Mouse (Mus musculus) heart, embryonic 12.5 days (tissue): ENCODE measurements at regions not wholly inside any gene's neighbourhood (a gene's known extent, or its start where the extent isn't known, plus 50 kb on each side); places are given as distances from the start of the nearest gene placed in this dataset.

Experiments used
- ATAC-seq: fragments of 200-750 bp; cut with Nextera tagmentation; 2 replicates; pipeline ENCODE4 v1.8.0; 2017; ENCODE audit warnings: moderate TSS enrichment, moderate library complexity; ENCODE audit not compliant: insufficient number of reproducible peaks, low FRiP score
- H3K27ac ChIP-seq: fragments of 300-500 bp; sonication (generic); 2 replicates; pipeline ENCODE4 v1.5.1; 2016; ENCODE audit warnings: mild to moderate bottlenecking, moderate library complexity; ENCODE audit not compliant: poor library complexity, severe bottlenecking
- H3K27me3 ChIP-seq: fragments of 300-500 bp; sonication (generic); replicated peaks from 2 replicates; pipeline ENCODE4 v1.6.1; 2016; ENCODE audit warnings: mild to moderate bottlenecking, moderate library complexity
- H3K36me3 ChIP-seq: fragments of 300-500 bp; sonication (generic); 2 replicates; pipeline ENCODE4 v1.6.1; 2016; ENCODE audit warnings: mild to moderate bottlenecking, moderate library complexity
- H3K4me1 ChIP-seq: fragments of 300-500 bp; sonication (generic); replicated peaks from 2 replicates; pipeline ENCODE4 v1.6.1; 2016; ENCODE audit warnings: mild to moderate bottlenecking
- H3K4me2 ChIP-seq: fragments of 300-500 bp; sonication (generic); 2 replicates; pipeline ENCODE4 v1.6.1; 2016; ENCODE audit warnings: mild to moderate bottlenecking, moderate library complexity
- H3K4me3 ChIP-seq: fragments of 300-500 bp; sonication (generic); 2 replicates; pipeline ENCODE4 v1.5.1; 2016; ENCODE audit warnings: mild to moderate bottlenecking
- H3K9ac ChIP-seq: fragments of 300-500 bp; sonication (generic); 2 replicates; pipeline ENCODE4 v1.6.1; 2016; ENCODE audit warnings: mild to moderate bottlenecking, moderate library complexity
- H3K9me3 ChIP-seq: fragments of 300-500 bp; sonication (generic); replicated peaks from 2 replicates; pipeline ENCODE4 v1.6.1; 2016; ENCODE audit warnings: mild to moderate bottlenecking, moderate library complexity
- WGBS: fragments of 180-500 bp; shearing (Covaris S2); methylation state at CpG from one replicate; pipeline ENCODE4 v1.1.7; 2016; 5-methylcytosine and 5-hydroxymethylcytosine counted together

DNA sequence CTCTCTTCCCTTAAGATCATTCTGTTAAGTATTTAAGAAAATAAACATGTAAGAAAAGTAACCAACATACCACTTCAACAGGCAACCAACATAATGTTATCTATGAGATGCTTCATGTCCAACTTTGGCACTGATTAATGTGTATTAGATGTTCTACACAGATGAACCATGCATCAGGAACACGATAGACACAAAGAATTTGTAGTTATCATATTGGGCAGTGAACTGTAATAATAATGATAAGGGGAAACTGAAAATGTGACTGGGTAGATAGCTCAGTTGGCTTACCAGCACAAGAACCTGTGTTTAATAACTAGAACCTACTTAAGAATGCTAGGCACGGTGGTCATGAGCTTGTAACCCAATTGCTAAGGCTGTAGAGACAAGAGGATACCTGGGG is 107.0 kb upstream of the Gpr139 start:
- Histone ChIP-seq H3K4me2 (no peak overlapping the region), H3K4me3 (no peak overlapping the region), H3K36me3 (no peaks in the 10 kb centered on the region), H3K27ac (no peak overlapping the region), H3K9me3 (no peaks in the 10 kb centered on the region), H3K27me3 (no peaks in the 10 kb centered on the region), H3K4me1 (no peaks in the 10 kb centered on the region), H3K9ac (no peak overlapping the region)
- WGBS = 62% methylated on average over 2 of the region's 2 CpGs
- no peak for ATAC-seq

DNA sequence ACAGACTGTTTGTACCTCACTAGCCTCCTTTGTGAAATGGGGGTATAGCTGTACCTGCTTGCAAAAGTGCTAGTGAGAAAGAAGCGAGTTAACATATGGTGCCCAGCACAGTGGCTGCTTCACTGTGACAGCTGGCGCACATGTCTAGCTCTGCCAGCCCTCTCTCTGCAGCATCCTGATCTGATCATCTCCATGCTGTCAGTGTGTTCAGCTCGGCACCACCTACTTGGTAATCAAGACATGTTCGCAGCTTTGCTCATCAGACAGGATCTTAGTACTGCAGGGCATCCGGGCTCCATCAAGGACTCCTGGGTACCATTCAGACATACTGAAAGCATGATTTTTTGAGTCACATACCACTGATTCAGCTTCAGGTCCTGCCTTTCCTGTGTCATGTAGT is 100.9 kb upstream of the Gpr139 start:
- WGBS = 77% methylated on average over 5 of the region's 5 CpGs
- H3K9ac ChIP-seq = no peak overlapping the region
- H3K4me2 ChIP-seq = no peak overlapping the region
- no peaks in the 10 kb centered on the region for H3K36me3 ChIP-seq
- ATAC-seq = no peak
- no peak overlapping the region for H3K4me3 ChIP-seq
- H3K9me3 ChIP-seq = no peaks in the 10 kb centered on the region
- H3K27ac ChIP-seq = no peak overlapping the region
- no peaks in the 10 kb centered on the region for H3K4me1 ChIP-seq
- H3K27me3 ChIP-seq = no peaks in the 10 kb centered on the region

DNA sequence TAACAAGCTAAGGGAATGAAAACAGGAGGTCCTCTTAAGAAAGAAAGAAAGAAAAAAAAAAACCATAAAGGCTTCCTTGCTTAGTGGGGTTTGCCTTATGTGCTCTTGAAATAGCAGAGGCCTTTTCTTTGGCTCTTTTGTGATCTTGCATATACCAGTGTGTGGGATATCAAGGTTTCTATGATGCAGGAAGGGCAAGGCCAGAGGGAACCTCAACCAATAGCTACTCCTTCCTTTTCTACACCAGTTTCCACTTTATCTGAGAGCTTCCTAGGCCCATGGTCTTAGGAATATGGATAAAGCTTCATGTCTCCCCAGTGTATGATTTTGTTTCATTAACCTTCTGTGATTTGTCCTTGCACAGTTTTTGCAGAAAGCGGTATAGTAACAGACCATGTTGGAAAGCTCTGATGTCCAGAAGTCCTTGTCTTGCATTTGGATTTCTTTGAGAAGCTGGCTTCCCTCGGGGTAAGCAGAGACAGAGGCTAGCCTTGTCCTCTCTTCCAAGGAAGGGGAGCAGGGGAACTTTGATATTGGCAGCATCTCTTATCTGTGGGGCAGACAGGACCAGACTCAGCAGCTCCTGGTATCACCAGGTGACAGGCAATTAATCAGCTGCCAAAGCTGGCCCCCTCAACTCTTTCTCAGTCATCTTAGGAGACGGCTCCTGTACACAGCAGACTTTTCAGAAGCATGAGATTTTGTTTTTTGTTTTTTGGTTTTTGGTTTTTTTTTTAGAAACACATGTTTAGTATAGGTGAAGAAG is 95.7 kb upstream of the Gpr139 start:
- no peak overlapping the region for H3K4me2 ChIP-seq
- ATAC-seq = no peak
- H3K27me3 ChIP-seq = no peaks in the 10 kb centered on the region
- no peak overlapping the region for H3K27ac ChIP-seq
- 43% methylated on average over 3 of the region's 3 CpGs for WGBS
- H3K36me3 ChIP-seq = no peaks in the 10 kb centered on the region
- H3K9ac ChIP-seq = no peak overlapping the region
- no peak overlapping the region for H3K4me3 ChIP-seq
- no peaks in the 10 kb centered on the region for H3K4me1 ChIP-seq
- no peaks in the 10 kb centered on the region; the same call in 1 of the 2 replicates for H3K9me3 ChIP-seq

DNA sequence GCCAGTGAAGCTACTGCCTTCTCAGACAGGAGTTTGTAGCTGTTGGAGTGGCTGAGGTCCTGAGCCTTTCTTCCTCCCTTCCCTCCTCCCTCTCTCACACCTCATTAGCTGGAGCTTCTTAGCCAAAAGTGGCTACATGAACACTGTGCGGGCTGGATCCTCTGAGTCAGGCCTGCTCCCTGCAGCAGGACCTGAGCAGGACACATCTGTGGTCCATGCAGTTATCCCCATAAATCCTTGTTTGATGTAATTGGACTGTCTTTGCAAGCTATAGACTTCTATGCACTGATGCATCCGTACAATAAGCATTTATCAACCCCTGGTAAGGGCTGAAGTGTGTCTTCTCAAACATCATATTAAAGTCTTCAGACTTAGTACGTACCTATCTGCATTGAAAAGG is 88.2 kb upstream of the Gpr139 start:
- Histone ChIP-seq H3K27ac (no peak overlapping the region), H3K9me3 (no peaks in the 10 kb centered on the region; the same call in 1 of the 2 replicates), H3K4me3 (no peak overlapping the region), H3K9ac (no peak overlapping the region), H3K36me3 (no peaks in the 10 kb centered on the region), H3K27me3 (no peaks in the 10 kb centered on the region), H3K4me1 (no peaks in the 10 kb centered on the region), H3K4me2 (no peak overlapping the region)
- WGBS = 60% methylated on average over 3 of the region's 3 CpGs
- no peak for ATAC-seq

DNA sequence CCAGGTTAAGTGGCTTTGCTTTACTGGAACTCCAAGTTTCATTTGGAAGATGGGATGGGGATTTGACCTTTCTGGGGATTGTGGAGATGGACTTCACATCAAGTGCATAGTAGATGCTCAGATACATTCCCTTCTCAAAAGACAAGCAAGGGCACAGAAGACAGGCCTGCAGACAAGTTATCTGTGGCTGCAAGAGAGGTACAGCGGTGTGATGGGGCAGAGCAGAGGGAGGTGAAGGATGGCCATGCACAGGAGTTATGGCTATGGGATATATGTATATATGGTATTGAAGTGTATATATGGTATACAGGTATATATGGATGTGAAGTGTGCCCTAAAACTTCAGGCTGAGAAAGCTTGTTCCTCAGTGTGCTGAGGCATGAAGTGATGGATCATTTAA is 87.0 kb upstream of the Gpr139 start:
- Histone ChIP-seq H3K4me3 (no peak overlapping the region), H3K36me3 (no peaks in the 10 kb centered on the region), H3K27ac (no peak overlapping the region), H3K27me3 (no peaks in the 10 kb centered on the region), H3K9me3 (no peaks in the 10 kb centered on the region), H3K4me1 (no peaks in the 10 kb centered on the region), H3K9ac (no peak overlapping the region), H3K4me2 (no peak overlapping the region)
- no peak for ATAC-seq
- 79% methylated on average over 1 of the region's 1 CpGs for WGBS

DNA sequence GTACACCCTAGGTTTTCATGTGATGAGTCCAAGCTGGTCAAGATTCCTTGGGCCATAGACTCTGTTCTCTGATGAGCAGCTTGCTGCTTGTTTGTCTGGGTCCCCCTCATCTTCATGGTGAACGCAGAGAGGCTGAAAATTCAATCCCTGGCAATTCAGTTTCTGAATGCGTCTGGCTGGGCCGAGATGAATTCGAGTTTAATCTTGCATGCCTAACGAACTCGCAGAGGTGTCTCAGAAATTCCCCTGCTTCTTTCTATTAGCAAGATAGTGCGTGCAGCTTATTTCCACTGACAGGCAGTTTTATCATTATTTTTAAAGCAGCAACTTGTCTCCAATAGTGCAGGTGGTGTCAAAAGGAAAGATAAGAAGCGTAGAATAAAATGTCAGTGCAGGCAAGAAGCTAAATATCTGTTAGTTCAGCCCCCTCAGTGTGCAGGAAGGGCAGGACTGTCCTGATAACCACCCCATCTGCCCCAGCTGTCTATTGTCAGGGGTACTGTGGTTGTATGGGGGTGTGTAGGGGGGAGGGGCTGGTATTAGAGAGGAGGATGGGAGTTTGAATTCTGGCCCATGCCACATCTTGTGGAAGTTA is 86.5 kb upstream of the Gpr139 start:
- WGBS = 50% methylated on average over 8 of the region's 8 CpGs
- Histone ChIP-seq H3K27me3 (no peaks in the 10 kb centered on the region), H3K27ac (no peak overlapping the region), H3K4me1 (no peaks in the 10 kb centered on the region), H3K9ac (no peak overlapping the region), H3K9me3 (no peaks in the 10 kb centered on the region), H3K36me3 (no peaks in the 10 kb centered on the region), H3K4me3 (no peak overlapping the region), H3K4me2 (no peak overlapping the region)
- ATAC-seq = peak; percentile 72; the same call in 1 of the 2 replicates

DNA sequence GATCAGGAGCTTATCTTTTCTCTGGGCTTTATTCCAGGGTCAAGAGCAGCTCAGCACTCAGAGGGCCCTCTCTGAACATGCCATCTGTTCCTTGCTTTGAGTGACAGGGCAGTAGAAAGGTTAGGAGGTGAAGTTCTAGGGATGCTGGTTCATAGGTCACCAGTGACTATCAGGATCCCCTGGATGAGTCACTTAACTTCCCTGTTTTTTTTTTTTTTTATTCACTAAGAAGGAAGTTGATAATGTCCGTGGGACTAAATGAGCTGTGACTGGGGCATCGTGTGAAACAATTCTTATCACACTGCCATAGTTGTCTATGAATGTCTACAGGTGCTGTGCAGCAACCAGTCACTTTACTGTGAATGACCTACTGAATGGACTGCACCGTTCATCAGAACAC is 73.8 kb upstream of the Gpr139 start:
- Histone ChIP-seq H3K4me2 (no peak overlapping the region), H3K4me3 (no peak overlapping the region), H3K36me3 (no peaks in the 10 kb centered on the region), H3K9ac (no peak overlapping the region), H3K27me3 (no peaks in the 10 kb centered on the region), H3K9me3 (0 out of 2 replicates have a peak, but pooled peaks cover 2% of the 10 kb centered on the region), H3K4me1 (no peaks in the 10 kb centered on the region), H3K27ac (no peak overlapping the region)
- no peak for ATAC-seq
- WGBS = 53% methylated on average over 3 of the region's 3 CpGs

DNA sequence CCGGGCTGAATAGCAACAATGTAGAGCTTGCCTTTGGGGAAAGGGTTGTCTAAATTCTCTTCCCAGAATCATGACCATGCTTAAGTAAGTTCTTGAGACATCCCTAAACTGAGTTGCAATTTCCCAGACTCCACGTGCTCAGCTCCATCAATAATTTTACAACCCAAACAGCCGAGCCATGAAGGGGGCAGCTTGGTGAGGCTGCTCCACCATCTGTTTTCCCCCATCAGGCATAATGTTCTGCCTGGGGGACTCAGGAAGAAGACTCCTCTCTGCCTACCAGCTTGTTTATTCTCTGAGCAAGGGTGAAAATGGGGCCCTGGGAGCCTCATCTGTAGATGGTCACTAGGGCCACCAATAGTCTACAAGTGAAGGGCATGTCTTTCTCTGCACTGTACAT is 72.5 kb upstream of the Gpr139 start:
- Histone ChIP-seq H3K36me3 (no peaks in the 10 kb centered on the region), H3K4me3 (no peak overlapping the region), H3K27me3 (no peaks in the 10 kb centered on the region), H3K4me1 (no peaks in the 10 kb centered on the region), H3K9me3 (0 out of 2 replicates have a peak, but pooled peaks cover 2% of the 10 kb centered on the region), H3K9ac (no peak overlapping the region), H3K27ac (no peak overlapping the region), H3K4me2 (no peak overlapping the region)
- no peak for ATAC-seq
- WGBS = 73% methylated on average over 3 of the region's 3 CpGs

DNA sequence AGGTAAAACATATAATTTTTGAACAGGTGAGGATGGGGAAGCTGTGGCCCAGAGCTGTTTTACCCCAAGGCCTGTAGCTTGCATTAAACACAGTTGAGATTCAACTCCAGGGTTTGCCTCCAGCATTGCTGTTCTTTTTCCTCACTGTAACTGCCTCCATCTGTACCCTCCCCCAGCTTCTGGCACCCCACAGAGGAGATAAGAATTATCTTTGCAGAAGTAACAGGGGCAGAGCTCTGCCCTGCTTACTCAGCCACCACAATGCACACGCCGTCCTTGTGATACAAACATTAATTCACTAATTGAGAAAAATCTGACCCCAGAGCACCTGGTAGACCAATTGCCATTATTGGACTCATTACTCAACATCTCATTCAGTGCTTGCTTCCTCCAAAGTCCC is 68.3 kb upstream of the Gpr139 start:
- Histone ChIP-seq H3K4me1 (no peaks in the 10 kb centered on the region), H3K4me3 (no peak overlapping the region), H3K4me2 (no peak overlapping the region), H3K27ac (no peak overlapping the region), H3K9me3 (no peaks in the 10 kb centered on the region), H3K36me3 (no peaks in the 10 kb centered on the region), H3K9ac (no peak overlapping the region), H3K27me3 (no peaks in the 10 kb centered on the region)
- WGBS = 12% methylated on average over 2 of the region's 2 CpGs
- ATAC-seq = no peak

DNA sequence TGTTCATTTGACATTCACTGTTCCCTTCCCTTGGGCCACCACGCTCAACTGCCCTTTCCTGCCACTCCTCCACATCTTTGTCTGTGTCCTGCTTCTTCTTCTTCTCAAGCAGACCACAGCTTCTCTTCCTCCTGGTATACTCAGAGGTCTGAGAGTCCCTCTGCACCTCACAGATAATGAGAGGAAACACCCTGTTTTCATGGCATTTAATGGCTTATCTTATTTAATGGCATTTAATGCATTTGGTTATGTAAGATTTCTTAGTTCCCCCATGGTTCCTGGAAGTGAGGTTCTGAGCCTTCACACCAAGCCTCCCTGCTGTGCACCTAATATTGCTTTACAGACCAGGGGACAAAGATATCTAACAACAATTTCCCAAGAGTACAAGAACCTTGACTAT is 67.3 kb upstream of the Gpr139 start:
- H3K27me3 ChIP-seq = no peaks in the 10 kb centered on the region
- H3K27ac ChIP-seq = no peak overlapping the region
- WGBS = 75% methylated on average over 1 of the region's 1 CpGs
- ATAC-seq = no peak
- H3K4me1 ChIP-seq = no peaks in the 10 kb centered on the region
- H3K9ac ChIP-seq = no peak overlapping the region
- H3K36me3 ChIP-seq = no peaks in the 10 kb centered on the region
- H3K9me3 ChIP-seq = no peaks in the 10 kb centered on the region
- H3K4me2 ChIP-seq = no peak overlapping the region
- H3K4me3 ChIP-seq = no peak overlapping the region

DNA sequence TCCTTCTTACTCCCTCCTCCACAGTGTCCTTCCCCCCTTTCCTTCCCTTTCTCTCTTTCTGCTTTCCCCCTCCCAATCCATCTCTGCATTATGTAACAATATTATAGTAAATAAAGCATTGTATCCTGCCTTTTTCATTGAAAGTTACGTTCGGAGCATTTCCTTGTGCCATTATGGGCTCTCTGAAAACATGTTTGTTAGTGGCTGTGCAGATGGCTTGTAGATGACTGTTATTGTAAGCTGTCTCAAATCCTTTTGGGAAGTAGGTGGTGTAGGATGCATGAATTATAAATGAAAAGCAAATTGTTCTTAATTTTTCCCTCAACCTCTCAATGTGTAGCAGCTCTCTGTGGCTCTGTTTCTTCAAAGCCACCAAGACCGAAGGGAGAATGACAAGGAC is 66.0 kb upstream of the Gpr139 start:
- Histone ChIP-seq H3K4me1 (no peaks in the 10 kb centered on the region), H3K4me3 (no peak overlapping the region), H3K27me3 (no peaks in the 10 kb centered on the region), H3K27ac (no peak overlapping the region), H3K9me3 (no peaks in the 10 kb centered on the region), H3K4me2 (no peak overlapping the region), H3K36me3 (no peaks in the 10 kb centered on the region), H3K9ac (no peak overlapping the region)
- 81% methylated on average over 3 of the region's 3 CpGs for WGBS
- no peak for ATAC-seq

DNA sequence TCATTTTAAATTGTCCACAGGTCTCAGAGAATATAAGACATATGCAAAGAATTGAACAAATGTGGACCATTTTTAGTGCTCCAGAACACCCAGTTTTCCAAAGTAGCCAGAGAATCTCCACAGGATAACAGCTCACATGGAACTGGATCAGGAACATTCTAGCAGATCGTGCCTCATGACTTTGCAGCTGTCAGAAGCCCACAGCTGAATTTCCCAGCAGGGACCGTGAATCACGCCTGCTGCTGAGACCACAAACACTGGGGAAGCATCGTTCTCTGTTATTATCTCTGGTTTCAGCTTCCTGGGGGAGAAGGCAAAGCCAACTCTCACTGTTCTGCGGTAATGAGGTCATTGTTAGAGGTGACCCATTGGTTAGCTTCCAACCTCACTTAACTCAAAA is 60.4 kb upstream of the Gpr139 start:
- Histone ChIP-seq H3K9me3 (no peaks in the 10 kb centered on the region), H3K27me3 (no peaks in the 10 kb centered on the region), H3K4me3 (no peak overlapping the region), H3K4me2 (no peak overlapping the region), H3K9ac (no peak overlapping the region), H3K36me3 (no peaks in the 10 kb centered on the region), H3K4me1 (no peaks in the 10 kb centered on the region), H3K27ac (no peak overlapping the region)
- ATAC-seq = no peak
- 52% methylated on average over 5 of the region's 5 CpGs for WGBS
